Comparison of ENCODE assay signal across 17 mouse cellular contexts in the genomic region with DNA sequence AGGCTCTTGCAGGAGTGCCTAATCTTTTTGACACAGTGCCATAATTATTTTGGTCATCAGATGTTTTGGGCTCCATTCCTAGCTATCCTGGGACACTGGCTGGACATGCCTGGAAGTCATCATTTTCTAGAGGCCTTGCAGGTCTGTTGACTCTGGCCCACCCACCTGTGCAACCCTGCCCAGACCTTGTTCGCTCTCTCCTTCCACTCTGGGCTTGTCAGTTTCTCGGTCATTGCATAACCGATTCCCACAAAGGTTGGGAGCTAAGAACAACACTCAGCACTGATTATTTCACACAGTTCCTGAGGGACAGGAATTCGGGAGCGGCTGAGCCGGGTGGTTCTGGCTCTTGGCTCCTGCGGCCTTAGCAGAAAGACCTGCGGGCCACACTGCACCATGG.
A peak's percentile ranks its signal among the peaks of the same experiment; 100 is the strongest.
DNase-seq lines count a peak whose midpoint lies in the region; ATAC-seq and TF ChIP-seq lines count a peak whose summit lies in the region.
"Had no signal": no experiment of that assay in that cellular context is flagged by ENCODE, and none has a peak within 500 bp of the region (broad histone marks: within the 10 kb centered on the region; RNA-seq: fewer than 3 reads in every experiment).

No protein-coding gene starts in this region.

- no peaks in the 10 kb centered on the region for H3K4me1 ChIP-seq in kidney, embryonic 14.5 days (ENCODE audit: control insufficient read depth, insufficient read depth, low read length)
- peaks cover 3% of the 10 kb centered on the region; the same call in 1 of the 2 replicates for H3K4me1 ChIP-seq in lung, adult 2 months (ENCODE audit: control insufficient read depth, insufficient read depth, low read length)
- H3K4me1 ChIP-seq in stomach, embryonic 14.5 days (ENCODE audit: control insufficient read depth, insufficient read depth, low read length), result no peaks in the 10 kb centered on the region
- no peaks in the 10 kb centered on the region for H3K4me1 ChIP-seq in neural tube, embryonic 15.5 days
- H3K4me1 ChIP-seq: embryonic facial prominence, embryonic 13.5 days; forebrain, embryonic 10.5 days; hindbrain, embryonic 13.5 days; midbrain, embryonic 13.5 days had no signal

- no peak overlapping the region for H3K4me2 ChIP-seq in kidney, embryonic 14.5 days (replicated peaks; ENCODE audit: low read depth, low read length)
- H3K4me2 ChIP-seq in stomach, embryonic 14.5 days (replicated peaks; ENCODE audit: low read depth, low read length), result no peak overlapping the region
- H3K4me2 ChIP-seq in neural tube, embryonic 15.5 days, result no peak overlapping the region
- H3K4me2 ChIP-seq: embryonic facial prominence, embryonic 13.5 days; hindbrain, embryonic 13.5 days; midbrain, embryonic 13.5 days had no signal

- no peak for TF ChIP-seq CTCF in lung, adult 2 months (IDR thresholded peaks at IDR 0.05; ENCODE audit: insufficient read depth, low read length)

- no peak overlapping the region for H3K27ac ChIP-seq in kidney, embryonic 14.5 days (ENCODE audit: low read depth, low read length)
- H3K27ac ChIP-seq in stomach, embryonic 14.5 days (ENCODE audit: low read length), result no peak overlapping the region
- no peak overlapping the region for H3K27ac ChIP-seq in neural tube, embryonic 15.5 days (replicated peaks)
- H3K27ac ChIP-seq: embryonic facial prominence, embryonic 13.5 days; forebrain, embryonic 10.5 days; hindbrain, embryonic 13.5 days; left cerebral cortex, adult 2 months; midbrain, embryonic 13.5 days had no signal

- H3K36me3 ChIP-seq in kidney, embryonic 14.5 days (ENCODE audit: control insufficient read depth, insufficient read depth, low read length), result no peaks in the 10 kb centered on the region
- H3K36me3 ChIP-seq in stomach, embryonic 14.5 days (ENCODE audit: control insufficient read depth, insufficient read depth, low read length), result no peaks in the 10 kb centered on the region
- H3K36me3 ChIP-seq in neural tube, embryonic 15.5 days, result no peaks in the 10 kb centered on the region
- H3K36me3 ChIP-seq: embryonic facial prominence, embryonic 13.5 days; forebrain, embryonic 10.5 days; hindbrain, embryonic 13.5 days; midbrain, embryonic 13.5 days had no signal

- no peaks in the 10 kb centered on the region for H3K27me3 ChIP-seq in kidney, embryonic 14.5 days (ENCODE audit: control insufficient read depth, insufficient read depth, low read length)
- no peaks in the 10 kb centered on the region for H3K27me3 ChIP-seq in stomach, embryonic 14.5 days (ENCODE audit: control insufficient read depth, insufficient read depth, low read length)
- no peaks in the 10 kb centered on the region for H3K27me3 ChIP-seq in neural tube, embryonic 15.5 days (replicated peaks)
- H3K27me3 ChIP-seq: embryonic facial prominence, embryonic 13.5 days had no signal

- TF ChIP-seq POLR2A in lung, adult 2 months (IDR thresholded peaks at IDR 0.05; ENCODE audit: borderline replicate concordance, extremely low read depth, low read depth, low read length), result no peak

- H3K4me3 ChIP-seq in kidney, embryonic 14.5 days (ENCODE audit: low read length), result no peak overlapping the region
- H3K4me3 ChIP-seq in lung, adult 2 months (replicated peaks; ENCODE audit: extremely low read depth, low read depth, low read length), result no peak overlapping the region
- no peak overlapping the region for H3K4me3 ChIP-seq in stomach, embryonic 14.5 days (ENCODE audit: low read depth, low read length)
- no peak overlapping the region for H3K4me3 ChIP-seq in neural tube, embryonic 15.5 days (replicated peaks)
- H3K4me3 ChIP-seq: embryonic facial prominence, embryonic 13.5 days; forebrain, embryonic 10.5 days; hindbrain, embryonic 13.5 days; left cerebral cortex, adult 2 months; midbrain, embryonic 13.5 days had no signal

- no peaks in the 10 kb centered on the region for H3K9me3 ChIP-seq in kidney, embryonic 14.5 days (ENCODE audit: control insufficient read depth, low read length)
- no peaks in the 10 kb centered on the region for H3K9me3 ChIP-seq in stomach, embryonic 14.5 days (ENCODE audit: control insufficient read depth, low read depth, low read length)
- no peaks in the 10 kb centered on the region for H3K9me3 ChIP-seq in neural tube, embryonic 15.5 days (replicated peaks)
- H3K9me3 ChIP-seq: embryonic facial prominence, embryonic 13.5 days; forebrain, embryonic 10.5 days; hindbrain, embryonic 13.5 days; midbrain, embryonic 13.5 days had no signal

- no peak for DNase-seq in kidney, adult 8-10 months
- peak; percentile 62 to 70 for DNase-seq in heart, adult 9 months (ENCODE audit: low spot score in 2 of 2)
- peak; percentile 45 for DNase-seq in lung, adult 2 months
- DNase-seq in gastrocnemius, postnatal 10 days, result no peak
- no peak for DNase-seq in spleen, postnatal 36 days (ENCODE audit: low spot score in 2 of 2)
- DNase-seq: adrenal gland, adult 2 months; B cell, adult 2 months; cerebellum, adult 11-12 months; kidney, adult 11 months had no signal

- WGBS in kidney, embryonic 14.5 days, result 50% methylated on average over 8 of the region's 8 CpGs
- WGBS in lung, adult 2 months, result 71% methylated on average over 8 of the region's 8 CpGs
- 76% methylated on average over 8 of the region's 8 CpGs for WGBS in stomach, embryonic 14.5 days
- 91% methylated on average over 8 of the region's 8 CpGs for WGBS in neural tube, embryonic 15.5 days

- ATAC-seq in kidney, embryonic 14.5 days (ENCODE audit: low FRiP score, low TSS enrichment), result 0 out of 2 replicates have a peak, but pooled peaks have one; percentile 6
- ATAC-seq in stomach, embryonic 14.5 days (ENCODE audit: insufficient number of reproducible peaks, insufficient read depth, low FRiP score, low read depth), result 0 out of 2 replicates have a peak, but pooled peaks have one; percentile 46
- ATAC-seq in neural tube, embryonic 15.5 days (ENCODE audit: low FRiP score), result no peak
- ATAC-seq: midbrain, embryonic 13.5 days had no signal

- H3K9ac ChIP-seq in kidney, embryonic 14.5 days (ENCODE audit: low read depth, low read length), result no peak overlapping the region
- H3K9ac ChIP-seq in stomach, embryonic 14.5 days (replicated peaks; ENCODE audit: low read depth, low read length), result no peak overlapping the region
- no peak overlapping the region for H3K9ac ChIP-seq in neural tube, embryonic 15.5 days (replicated peaks)
- H3K9ac ChIP-seq: embryonic facial prominence, embryonic 13.5 days; hindbrain, embryonic 13.5 days; midbrain, embryonic 13.5 days had no signal

Comparison
In these comparisons a context has a peak if more than half of its experiments do, and no peak if none do; other contexts are left out.
1. DNase-seq: peak in heart, adult 9 months (2 of 2) and lung, adult 2 months (single experiment); none in kidney, adult 8-10 months (0 of 2), gastrocnemius, postnatal 10 days (single experiment) and spleen, postnatal 36 days (0 of 2).